Mouse (Mus musculus): ENCODE measurements at regions not wholly inside any gene's neighbourhood (a gene's known extent, or its start where the extent isn't known, plus 50 kb on each side); places are given as distances from the start of the nearest gene placed in this dataset.

- H3K9me3 ChIP-seq, result no peaks in the 10 kb centered on the region
- H3K4me3 ChIP-seq, result no peak overlapping the region
- no peak overlapping the region for H3K27ac ChIP-seq
- no peak overlapping the region for H3K4me2 ChIP-seq (replicated peaks)
- ATAC-seq (ENCODE audit: low FRiP score, low read depth), result no peak
- no peaks in the 10 kb centered on the region for H3K27me3 ChIP-seq
- H3K4me1 ChIP-seq, result peaks cover 48% of the 10 kb centered on the region
- H3K36me3 ChIP-seq, result no peaks in the 10 kb centered on the region
- no peak overlapping the region for H3K9ac ChIP-seq
- WGBS, result 96% methylated on average over 1 of the region's 1 CpGs
Measured at GRCm38 (mm10) chr12:25244666-25245065, 147.7 kb upstream of the Id2 start.

GRCm38 (mm10) chr12:25243901-25244300, 147.0 kb upstream of the Id2 start:
- 80% methylated on average over 1 of the region's 1 CpGs for WGBS

GRCm38 (mm10) chr12:25242369-25242768, 145.4 kb upstream of the Id2 start:
- Histone ChIP-seq H3K27ac (no peak overlapping the region), H3K4me1 (peaks cover 39% of the 10 kb centered on the region), H3K27me3 (no peaks in the 10 kb centered on the region), H3K36me3 (no peaks in the 10 kb centered on the region), H3K4me2 (replicated peaks) (no peak overlapping the region), H3K9me3 (no peaks in the 10 kb centered on the region), H3K9ac (no peak overlapping the region), H3K4me3 (no peak overlapping the region)
- 72% methylated on average over 3 of the region's 3 CpGs for WGBS
- ATAC-seq (ENCODE audit: low FRiP score, low read depth), result no peak

More at GRCm38 (mm10) chr12:25243901-25244300, 147.0 kb upstream of the Id2 start:
- Histone ChIP-seq H3K27me3 (no peaks in the 10 kb centered on the region), H3K4me1 (peaks cover 44% of the 10 kb centered on the region), H3K9ac (no peak overlapping the region), H3K4me3 (no peak overlapping the region), H3K9me3 (no peaks in the 10 kb centered on the region), H3K27ac (no peak overlapping the region), H3K4me2 (replicated peaks) (no peak overlapping the region), H3K36me3 (no peaks in the 10 kb centered on the region)
- ATAC-seq (ENCODE audit: low FRiP score, low read depth), result no peak

GRCm38 (mm10) chr12:25241675-25242074, 144.7 kb upstream of the Id2 start:
- ATAC-seq (ENCODE audit: low FRiP score, low read depth), result no peak
- Histone ChIP-seq H3K4me1 (peaks cover 32% of the 10 kb centered on the region), H3K9me3 (no peaks in the 10 kb centered on the region), H3K4me2 (replicated peaks) (no peak overlapping the region), H3K9ac (no peak overlapping the region), H3K27ac (no peak overlapping the region), H3K27me3 (no peaks in the 10 kb centered on the region), H3K36me3 (no peaks in the 10 kb centered on the region), H3K4me3 (no peak overlapping the region)
- 80% methylated on average over 3 of the region's 3 CpGs for WGBS

GRCm38 (mm10) chr12:25240796-25241195, 143.9 kb upstream of the Id2 start:
- 21% methylated on average over 3 of the region's 3 CpGs for whole genome bisulfite sequencing
- Histone ChIP-seq H3K9me3 (no peaks in the 10 kb centered on the region), H3K4me1 (peaks cover 24% of the 10 kb centered on the region), H3K27me3 (no peaks in the 10 kb centered on the region), H3K4me3 (no peak overlapping the region), H3K36me3 (no peaks in the 10 kb centered on the region), H3K27ac (no peak overlapping the region), H3K9ac (no peak overlapping the region), H3K4me2 (replicated peaks) (no peak overlapping the region)
- ATAC-seq (ENCODE audit: low FRiP score, low read depth), result no peak

GRCm38 (mm10) chr12:25240142-25240541, 143.2 kb upstream of the Id2 start:
- ATAC-seq (ENCODE audit: low FRiP score, low read depth), result no peak
- 41% methylated on average over 12 of the region's 12 CpGs for WGBS

GRCm38 (mm10) chr12:25235071-25235470, 138.1 kb upstream of the Id2 start:
- no peak overlapping the region for H3K4me3 ChIP-seq
- peaks cover 34% of the 10 kb centered on the region for H3K4me1 ChIP-seq
- no peak overlapping the region for H3K27ac ChIP-seq
- H3K9me3 ChIP-seq, result no peaks in the 10 kb centered on the region
- ATAC-seq (ENCODE audit: low FRiP score, low read depth), result no peak
- H3K9ac ChIP-seq, result no peak overlapping the region
- WGBS, result 21% methylated on average over 8 of the region's 8 CpGs
- H3K4me2 ChIP-seq (replicated peaks), result peak overlapping the region; percentile 21
- no peaks in the 10 kb centered on the region for H3K27me3 ChIP-seq
- H3K36me3 ChIP-seq, result no peaks in the 10 kb centered on the region

More at GRCm38 (mm10) chr12:25240142-25240541, 143.2 kb upstream of the Id2 start:
- Histone ChIP-seq H3K36me3 (no peaks in the 10 kb centered on the region), H3K4me1 (peaks cover 24% of the 10 kb centered on the region), H3K27ac (no peak overlapping the region), H3K4me3 (no peak overlapping the region), H3K9me3 (no peaks in the 10 kb centered on the region), H3K4me2 (replicated peaks) (no peak overlapping the region), H3K9ac (no peak overlapping the region), H3K27me3 (no peaks in the 10 kb centered on the region)

- H3K4me1 ChIP-seq, result peaks cover 30% of the 10 kb centered on the region
- ATAC-seq (ENCODE audit: low FRiP score, low read depth), result no peak
- H3K9me3 ChIP-seq, result no peaks in the 10 kb centered on the region
- H3K27me3 ChIP-seq, result no peaks in the 10 kb centered on the region
- H3K36me3 ChIP-seq, result no peaks in the 10 kb centered on the region
- H3K27ac ChIP-seq, result no peak overlapping the region
- 61% methylated on average over 3 of the region's 3 CpGs for WGBS
- no peak overlapping the region for H3K4me2 ChIP-seq (replicated peaks)
- no peak overlapping the region for H3K4me3 ChIP-seq
- no peak overlapping the region for H3K9ac ChIP-seq
Measured at GRCm38 (mm10) chr12:25234636-25235035, 137.7 kb upstream of the Id2 start.

- Histone ChIP-seq H3K4me3 (no peak overlapping the region), H3K4me1 (peaks cover 30% of the 10 kb centered on the region), H3K27me3 (no peaks in the 10 kb centered on the region), H3K9ac (no peak overlapping the region), H3K4me2 (replicated peaks) (no peak overlapping the region), H3K27ac (no peak overlapping the region), H3K9me3 (no peaks in the 10 kb centered on the region), H3K36me3 (no peaks in the 10 kb centered on the region)
- ATAC-seq (ENCODE audit: low FRiP score, low read depth), result no peak
- 66% methylated on average over 4 of the region's 4 CpGs for WGBS
Measured at GRCm38 (mm10) chr12:25233027-25233535, 136.1 kb upstream of the Id2 start.

GRCm38 (mm10) chr12:25232358-25233026, 135.6 kb upstream of the Id2 start:
- Histone ChIP-seq H3K9ac (no peak overlapping the region), H3K27me3 (no peaks in the 10 kb centered on the region), H3K9me3 (no peaks in the 10 kb centered on the region), H3K4me3 (no peak overlapping the region), H3K4me2 (replicated peaks) (no peak overlapping the region), H3K27ac (no peak overlapping the region), H3K4me1 (peaks cover 30% of the 10 kb centered on the region), H3K36me3 (no peaks in the 10 kb centered on the region)
- no peak for ATAC-seq (ENCODE audit: low FRiP score, low read depth)
- WGBS, result 86% methylated on average over 5 of the region's 5 CpGs

- no peak for ATAC-seq (ENCODE audit: low FRiP score, low read depth)
- H3K4me1 ChIP-seq, result peaks cover 11% of the 10 kb centered on the region; the same call in 1 of the 2 replicates
- H3K4me2 ChIP-seq (replicated peaks), result no peak overlapping the region
- no peaks in the 10 kb centered on the region for H3K27me3 ChIP-seq
- no peak overlapping the region for H3K9ac ChIP-seq
- H3K4me3 ChIP-seq, result no peak overlapping the region
- no peaks in the 10 kb centered on the region for H3K36me3 ChIP-seq
- H3K27ac ChIP-seq, result no peak overlapping the region
- H3K9me3 ChIP-seq, result no peaks in the 10 kb centered on the region
- 76% methylated on average over 2 of the region's 2 CpGs for WGBS
Measured at GRCm38 (mm10) chr12:25228708-25229107, 131.8 kb upstream of the Id2 start.

- H3K9ac ChIP-seq, result no peak overlapping the region
- 89% methylated on average over 4 of the region's 4 CpGs for WGBS
- H3K4me2 ChIP-seq (replicated peaks), result no peak overlapping the region
- no peaks in the 10 kb centered on the region for H3K27me3 ChIP-seq
- ATAC-seq (ENCODE audit: low FRiP score, low read depth), result no peak
- H3K4me3 ChIP-seq, result no peak overlapping the region
- no peak overlapping the region for H3K27ac ChIP-seq
- H3K4me1 ChIP-seq, result 0 out of 2 replicates have a peak, but pooled peaks cover 3% of the 10 kb centered on the region
- H3K9me3 ChIP-seq, result no peaks in the 10 kb centered on the region
- no peaks in the 10 kb centered on the region for H3K36me3 ChIP-seq
Measured at GRCm38 (mm10) chr12:25227736-25228135, 130.8 kb upstream of the Id2 start.

- H3K4me3 ChIP-seq, result no peak overlapping the region
- ATAC-seq (ENCODE audit: low FRiP score, low read depth), result no peak
- H3K9me3 ChIP-seq, result no peaks in the 10 kb centered on the region
- no peak overlapping the region for H3K4me2 ChIP-seq (replicated peaks)
- H3K36me3 ChIP-seq, result no peaks in the 10 kb centered on the region
- 89% methylated on average over 4 of the region's 4 CpGs for WGBS
- no peaks in the 10 kb centered on the region for H3K27me3 ChIP-seq
- H3K4me1 ChIP-seq, result 0 out of 2 replicates have a peak, but pooled peaks cover 10% of the 10 kb centered on the region
- no peak overlapping the region for H3K9ac ChIP-seq
- H3K27ac ChIP-seq, result no peak overlapping the region
Measured at GRCm38 (mm10) chr12:25224644-25225043, 127.7 kb upstream of the Id2 start.
